Mouse (Mus musculus): ENCODE data around the gene Fzd2.
A peak's percentile ranks its signal among the peaks of the same experiment; 100 is the strongest.

GRCm38 (mm10) chr11:102623876-102624789 lies 19.9 kb downstream of the Fzd2 start:
- TF ChIP-seq CTCF (IDR thresholded peaks at IDR 0.05; ENCODE audit: borderline replicate concordance, insufficient read depth, low read length) = no peak
- peak; percentile 33; the same call in 1 of the 2 replicates for TF ChIP-seq POLR2A (IDR thresholded peaks at IDR 0.05; ENCODE audit: low read depth, low read length)
